Mouse (Mus musculus) frontal cortex, adult 2 months (tissue): ENCODE data around the gene Nthl1. TPM values are rescaled to one million over a fixed set of nuclear protein-coding genes. Genes with fewer than 3 reads are reported as not detected.

ENCODE experiments used
- DNase-seq, 2 experiments: peaks; one replicate each; pipeline ENCODE4 v3.0.0; 2022; ENCODE audit warnings: low spot score in 1 of 2; ENCODE audit errors: extremely low spot score in 1 of 2
- polyA plus RNA-seq: library from polyadenylated mRNA; depleted of rRNA; stranded (reverse); fragments of >200 nt; gene quantifications from 2 replicates; pipeline ENCODE4 v1.2.3, GENCODE M21; 2012; rRNA removed

Nthl1 gene
- polyA plus RNA-seq, 1 experiment = 10.7 TPM

GRCm38 (mm10) chr17:24686514-24686913 is 54.0 kb downstream of the Nthl1 start:
- DNase-seq = no peak

GRCm38 (mm10) chr17:24687146-24687595 is 54.7 kb downstream of the Nthl1 start:
- no peak for DNase-seq

GRCm38 (mm10) chr17:24687599-24687998 is 55.1 kb downstream of the Nthl1 start:
- DNase-seq = no peak

Other genes with a start within 250 kb of the Nthl1 start
- gene Rnps1, start 218.1 kb upstream of the Nthl1 start, polyA plus RNA-seq = 269 and 276 TPM in 2 replicates
- gene Eci1, start 206.0 kb upstream of the Nthl1 start, polyA plus RNA-seq = 50.0 and 55.9 TPM in 2 replicates
- 18.3 and 22.9 TPM in 2 replicates for gene Dnase1l2, start 189.6 kb upstream of the Nthl1 start, polyA plus RNA-seq
- 86.1 and 86.4 TPM in 2 replicates for gene E4f1, start 162.4 kb upstream of the Nthl1 start, polyA plus RNA-seq
- gene Pgp, start 162.3 kb upstream of the Nthl1 start, polyA plus RNA-seq = 85.4 and 95.8 TPM in 2 replicates
- gene Bricd5, start 158.8 kb upstream of the Nthl1 start, polyA plus RNA-seq = 2.1 and 2.6 TPM in 2 replicates
- 37.9 and 45.7 TPM in 2 replicates for gene Mlst8, start 153.6 kb upstream of the Nthl1 start, polyA plus RNA-seq
- 116 and 124 TPM in 2 replicates for gene Caskin1, start 144.1 kb upstream of the Nthl1 start, polyA plus RNA-seq
- 194 and 212 TPM in 2 replicates for gene Traf7, start 104.7 kb upstream of the Nthl1 start, polyA plus RNA-seq
- gene Rab26, start 98.5 kb upstream of the Nthl1 start, polyA plus RNA-seq = 97.2 and 118 TPM in 2 replicates
- 85.1 and 85.3 TPM in 2 replicates for gene Pkd1, start 82.8 kb upstream of the Nthl1 start, polyA plus RNA-seq
- 175 and 194 TPM in 2 replicates for gene Tsc2, start 50 bp upstream of the Nthl1 start, polyA plus RNA-seq
- 80.5 and 83.9 TPM in 2 replicates for gene Slc9a3r2, start 17.6 kb downstream of the Nthl1 start, polyA plus RNA-seq
- gene Npw, start 25.8 kb downstream of the Nthl1 start, polyA plus RNA-seq = 0.65 TPM in 1 of 2 replicates, not detected in the other
- gene Zfp598, start 37.0 kb downstream of the Nthl1 start, polyA plus RNA-seq = 53.8 and 59.4 TPM in 2 replicates
- 170 and 183 TPM in 2 replicates for gene Syngr3, start 57.3 kb downstream of the Nthl1 start, polyA plus RNA-seq
- gene Gfer, start 63.5 kb downstream of the Nthl1 start, polyA plus RNA-seq = 22.6 and 24.1 TPM in 2 replicates
- gene Noxo1, start 63.6 kb downstream of the Nthl1 start, polyA plus RNA-seq = 5.9 and 6.7 TPM in 2 replicates
- gene Tbl3, start 75.0 kb downstream of the Nthl1 start, polyA plus RNA-seq = 56.1 and 56.2 TPM in 2 replicates
- gene Rnf151, start 85.4 kb downstream of the Nthl1 start, polyA plus RNA-seq = 0.11 and 0.38 TPM in 2 replicates
- 967 and 1,066 TPM in 2 replicates for gene Rps2, start 85.4 kb downstream of the Nthl1 start, polyA plus RNA-seq
- gene Ndufb10, start 91.8 kb downstream of the Nthl1 start, polyA plus RNA-seq = 445 and 493 TPM in 2 replicates
- gene Rpl3l, start 95.1 kb downstream of the Nthl1 start, polyA plus RNA-seq = 0.56 and 0.65 TPM in 2 replicates
- gene Msrb1, start 104.0 kb downstream of the Nthl1 start, polyA plus RNA-seq = 32.7 and 37.7 TPM in 2 replicates
- 0.66 and 0.78 TPM in 2 replicates for gene Hs3st6, start 120.3 kb downstream of the Nthl1 start, polyA plus RNA-seq
- gene Meiob, start 171.6 kb downstream of the Nthl1 start, polyA plus RNA-seq = not detected in 2 replicates
- 125 and 142 TPM in 2 replicates for gene Hagh, start 207.5 kb downstream of the Nthl1 start, polyA plus RNA-seq
- 23.5 and 26.0 TPM in 2 replicates for gene Fahd1, start 217.7 kb downstream of the Nthl1 start, polyA plus RNA-seq
- gene Igfals, start 233.3 kb downstream of the Nthl1 start, polyA plus RNA-seq = 0.06 and 0.16 TPM in 2 replicates